In the genomic region with DNA sequence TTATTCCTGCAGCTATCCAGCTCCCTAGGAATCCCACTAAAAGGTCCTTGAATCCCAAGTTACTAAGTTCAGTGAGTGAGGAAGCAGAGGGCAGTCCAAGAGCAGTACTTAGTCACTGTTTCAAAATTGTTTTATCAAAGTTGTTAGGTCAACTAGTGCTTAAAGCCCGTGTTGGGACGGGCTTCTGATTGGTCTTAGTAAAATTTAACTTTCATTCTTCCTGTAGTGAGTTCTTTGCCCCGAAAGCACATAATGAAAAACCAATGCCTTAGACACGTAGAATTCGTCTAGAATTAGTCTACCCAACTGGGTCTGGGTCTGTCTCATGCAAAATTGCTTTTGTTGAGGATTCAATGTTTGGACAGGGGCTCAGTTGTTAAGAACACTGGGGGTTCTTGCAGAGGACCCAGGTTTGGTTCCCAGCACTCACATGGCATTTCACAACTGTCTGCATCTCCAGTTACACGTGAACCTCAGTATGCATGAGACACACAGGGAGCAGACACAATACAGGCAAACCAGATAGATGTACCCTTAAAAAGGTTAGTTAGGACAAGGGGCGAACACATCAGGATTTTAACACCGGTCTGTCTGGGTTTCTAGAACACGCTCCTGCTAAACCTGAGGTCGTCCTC, we compare ENCODE assay signal across 8 mouse cellular contexts. TPM values are rescaled to one million over a fixed set of nuclear protein-coding genes. Genes with fewer than 3 reads are reported as not detected.
A peak's percentile ranks its signal among the peaks of the same experiment; 100 is the strongest.
DNase-seq lines count a peak whose midpoint lies in the region; ATAC-seq lines count a peak whose summit lies in the region.

No protein-coding gene starts in this region.

- peak overlapping the region; percentile 87 for H3K27ac ChIP-seq in forebrain, embryonic 12.5 days
- peak overlapping the region; percentile 92 for H3K27ac ChIP-seq in neural tube, embryonic 13.5 days (replicated peaks)

- peak overlapping the region; percentile 98 for H3K4me3 ChIP-seq in megakaryocyte, embryonic 14.5 days (replicated peaks)
- H3K4me3 ChIP-seq in forebrain, embryonic 12.5 days (replicated peaks), result peak overlapping the region; percentile 97
- H3K4me3 ChIP-seq in neural tube, embryonic 13.5 days, result peak overlapping the region; percentile 95

- peak overlapping the region; percentile 66 for H3K9ac ChIP-seq in forebrain, embryonic 12.5 days
- peak overlapping the region; percentile 72 for H3K9ac ChIP-seq in neural tube, embryonic 13.5 days

- DNase-seq in kidney, postnatal 10 days, result peak; percentile 11
- DNase-seq in gastrocnemius, postnatal 4 days (ENCODE audit: low spot score in 2 of 2), result no peak
- DNase-seq in right cerebral cortex, postnatal 36 days (ENCODE audit: low spot score in 2 of 2), result no peak
- no peak for DNase-seq in layer of hippocampus, postnatal 14 days (ENCODE audit: low spot score in 2 of 2)

- ATAC-seq in megakaryocyte, adult 5-6 weeks (ENCODE audit: poor library complexity, severe bottlenecking), result no peak
- no peak for ATAC-seq in forebrain, embryonic 12.5 days (ENCODE audit: low FRiP score)
- ATAC-seq in neural tube, embryonic 13.5 days (ENCODE audit: low read depth), result peak; percentile 51

- H3K4me2 ChIP-seq in forebrain, embryonic 12.5 days, result peak overlapping the region; percentile 85
- peak overlapping the region; percentile 67 for H3K4me2 ChIP-seq in neural tube, embryonic 13.5 days

- H3K36me3 ChIP-seq in megakaryocyte, embryonic 14.5 days (replicated peaks; ENCODE audit: low read length), result peaks cover 19% of the 10 kb centered on the region
- peaks cover 15% of the 10 kb centered on the region for H3K36me3 ChIP-seq in forebrain, embryonic 12.5 days (replicated peaks)
- peaks cover 13% of the 10 kb centered on the region for H3K36me3 ChIP-seq in neural tube, embryonic 13.5 days

- H3K9me3 ChIP-seq in megakaryocyte, embryonic 14.5 days, result peaks cover 8% of the 10 kb centered on the region
- 0 out of 2 replicates have a peak, but pooled peaks cover 4% of the 10 kb centered on the region for H3K9me3 ChIP-seq in forebrain, embryonic 12.5 days
- 0 out of 2 replicates have a peak, but pooled peaks cover 5% of the 10 kb centered on the region for H3K9me3 ChIP-seq in neural tube, embryonic 13.5 days

- 27% methylated on average over 10 of the region's 10 CpGs for WGBS in forebrain, embryonic 12.5 days
- 30% methylated on average over 10 of the region's 10 CpGs for WGBS in neural tube, embryonic 13.5 days

- H3K27me3 ChIP-seq in megakaryocyte, embryonic 14.5 days (replicated peaks), result peaks cover 4% of the 10 kb centered on the region
- H3K27me3 ChIP-seq in forebrain, embryonic 12.5 days, result no peaks in the 10 kb centered on the region
- H3K27me3 ChIP-seq in neural tube, embryonic 13.5 days, result no peaks in the 10 kb centered on the region

- peaks cover 44% of the 10 kb centered on the region for H3K4me1 ChIP-seq in megakaryocyte, embryonic 14.5 days
- H3K4me1 ChIP-seq in forebrain, embryonic 12.5 days, result peaks cover 14% of the 10 kb centered on the region
- peaks cover 22% of the 10 kb centered on the region for H3K4me1 ChIP-seq in neural tube, embryonic 13.5 days (replicated peaks)

RNA-seq across cellular contexts. Expression of a gene that starts 0.7 kb away (rescaled TPM):
- polyA plus RNA-seq in megakaryocyte, embryonic 14.5 days (2012; ENCODE audit: insufficient read depth, low replicate concordance), result 21.4 and 30.1 TPM in 2 replicates
- total RNA-seq in megakaryocyte, adult 5-6 weeks (2015), result 43.2 and 46.7 TPM in 2 replicates
- total RNA-seq in megakaryocyte, adult 5-6 weeks (2017), result 12.6 and 18.2 TPM in 2 replicates
- polyA plus RNA-seq in forebrain, embryonic 12.5 days (2016; fragmentation: Nextera tagmentation; extraction: Ambion mirVana), result 113 and 117 TPM in 2 replicates
- polyA plus RNA-seq in neural tube, embryonic 13.5 days (2015; fragmentation: Nextera tagmentation; extraction: Ambion mirVana), result 97.0 and 104 TPM in 2 replicates
- total RNA-seq in gastrocnemius, postnatal 4 days (2021), result 10 to 100 TPM; 50.1 to 53.1 TPM
- total RNA-seq in layer of hippocampus, postnatal 14 days (2021), result 10 to 100 TPM; 68.1 to 68.2 TPM
